Mouse (Mus musculus) cerebellum, adult 18-20 months (tissue): ENCODE results near the gene Blzf1.

Experiments
- DNase-seq, 2 experiments: peaks; one replicate each; pipeline ENCODE4 v3.0.0; 2021

Blzf1 gene

GRCm38 (mm10) chr1:164292040-164292439, 15.2 kb downstream of the Blzf1 start:
- DNase-seq, result no peak

DNA sequence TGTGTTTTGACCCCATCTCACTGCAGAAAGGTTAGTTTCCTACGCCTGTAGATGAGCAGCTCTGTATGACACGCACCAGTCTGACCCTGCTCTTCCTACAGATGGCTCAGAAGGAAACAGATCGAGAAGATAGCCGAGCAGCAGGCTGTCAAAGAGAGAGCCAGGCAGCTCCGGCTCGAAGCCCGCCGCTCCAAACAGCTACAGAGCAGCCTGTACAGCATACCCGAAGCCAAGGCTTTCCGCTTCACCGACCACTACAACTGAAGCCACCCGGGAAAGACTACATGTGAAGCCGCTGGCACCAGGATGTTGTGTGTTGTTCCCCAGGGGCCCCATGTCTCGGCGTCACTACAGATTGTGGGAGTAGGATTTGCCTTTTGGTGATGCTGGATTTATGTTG, 19.9 kb downstream of the Blzf1 start:
- DNase-seq, result peak; percentile 73 to 77

- DNase-seq, result no peak
Measured at GRCm38 (mm10) chr1:164284007-164284406, 23.3 kb downstream of the Blzf1 start.

GRCm38 (mm10) chr1:164279332-164279731, 28.0 kb downstream of the Blzf1 start:
- DNase-seq, result no peak

DNA sequence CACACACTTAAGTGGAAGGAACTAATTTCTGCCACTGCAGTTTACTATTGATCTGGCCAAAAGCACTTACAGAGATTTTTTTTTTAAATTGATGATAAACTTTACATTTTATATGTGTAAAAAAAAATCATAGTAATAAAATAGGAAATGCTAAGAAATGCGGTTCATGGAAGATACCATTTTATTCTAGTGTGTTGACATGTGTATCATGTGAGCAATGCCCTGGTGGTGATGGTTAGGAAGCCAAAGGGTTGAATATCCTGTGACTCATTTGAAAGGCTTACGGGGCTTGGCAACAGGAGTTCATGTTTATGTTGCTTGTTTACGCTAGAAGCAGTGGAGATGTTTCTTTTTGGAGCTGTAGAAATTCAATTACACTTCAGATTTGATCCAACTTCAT, 30.7 kb downstream of the Blzf1 start:
- DNase-seq, result no peak

DNA sequence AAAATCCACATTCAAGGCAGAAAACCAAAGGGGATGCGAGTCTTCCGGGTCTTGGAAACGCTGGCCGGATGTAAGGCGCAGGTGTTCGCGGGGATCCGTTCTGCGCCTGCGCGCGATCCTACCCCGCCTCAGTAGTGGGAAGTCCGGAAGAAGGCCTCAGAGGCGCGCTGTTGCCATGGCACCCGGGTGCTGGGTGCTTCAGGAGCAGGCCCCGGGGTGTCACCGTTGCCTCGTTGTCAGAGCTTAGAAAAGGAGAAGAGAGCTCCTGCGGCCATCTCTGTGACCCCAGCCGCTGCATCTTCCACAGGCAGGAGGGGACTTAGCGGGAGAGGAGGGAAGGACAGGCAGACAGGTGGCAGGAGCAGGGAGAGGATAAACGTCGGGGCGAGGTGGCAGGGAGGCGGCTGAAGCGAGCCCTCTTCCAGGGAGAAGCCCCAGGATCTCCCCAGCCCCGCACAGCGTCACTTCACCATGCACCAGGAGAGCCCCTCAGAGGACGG, 31.8 kb downstream of the Blzf1 start, which contains the start of gene Ccdc181:
TSS of gene Ccdc181 (plus strand) at position 131 of the 500 bp plus-strand sequence.
- peak; percentile 94 to 96 for DNase-seq

DNA sequence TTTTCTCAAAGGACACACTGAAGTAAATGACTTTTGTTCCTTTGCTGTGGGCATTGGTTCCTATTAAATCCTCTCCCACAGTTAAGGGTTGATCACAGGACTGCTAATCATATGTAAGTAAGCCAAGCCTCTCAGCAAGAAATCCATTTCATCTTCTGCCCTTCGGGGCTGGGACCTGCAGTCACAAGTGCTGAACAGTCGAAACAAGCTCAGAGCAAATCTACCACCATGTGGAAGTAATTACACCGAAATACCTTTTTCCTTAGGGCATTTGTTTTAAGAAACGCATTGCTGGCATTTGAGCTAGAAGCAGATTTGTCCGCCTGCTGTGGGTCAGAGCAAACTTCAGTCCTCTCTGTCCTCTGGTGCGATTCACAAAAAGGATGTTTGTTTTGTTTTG, 33.6 kb downstream of the Blzf1 start:
- no peak for DNase-seq

DNA sequence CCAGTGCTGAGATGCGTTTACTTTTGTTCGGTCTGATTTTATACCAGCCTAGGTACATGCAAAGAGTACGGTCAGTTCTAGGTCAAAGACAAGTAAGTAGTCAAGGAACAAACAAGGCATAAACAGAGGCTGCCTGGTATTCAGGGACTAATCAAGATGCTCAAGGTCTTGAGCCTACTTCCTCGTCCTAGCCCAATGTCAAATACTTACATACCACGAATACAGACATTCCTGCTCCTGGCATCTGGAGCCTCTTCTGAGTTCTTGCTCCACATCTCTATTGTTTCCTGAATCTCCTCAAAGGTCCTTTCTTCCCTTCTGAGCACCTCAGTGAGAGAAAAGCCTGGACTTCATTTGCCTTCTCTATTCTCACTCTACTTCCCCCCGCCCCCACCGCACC, 36.3 kb downstream of the Blzf1 start:
- DNase-seq, result no peak

- no peak for DNase-seq
Measured at GRCm38 (mm10) chr1:164261553-164261952, 45.7 kb downstream of the Blzf1 start.

GRCm38 (mm10) chr1:164260171-164261028, 46.9 kb downstream of the Blzf1 start:
- no peak for DNase-seq

DNA sequence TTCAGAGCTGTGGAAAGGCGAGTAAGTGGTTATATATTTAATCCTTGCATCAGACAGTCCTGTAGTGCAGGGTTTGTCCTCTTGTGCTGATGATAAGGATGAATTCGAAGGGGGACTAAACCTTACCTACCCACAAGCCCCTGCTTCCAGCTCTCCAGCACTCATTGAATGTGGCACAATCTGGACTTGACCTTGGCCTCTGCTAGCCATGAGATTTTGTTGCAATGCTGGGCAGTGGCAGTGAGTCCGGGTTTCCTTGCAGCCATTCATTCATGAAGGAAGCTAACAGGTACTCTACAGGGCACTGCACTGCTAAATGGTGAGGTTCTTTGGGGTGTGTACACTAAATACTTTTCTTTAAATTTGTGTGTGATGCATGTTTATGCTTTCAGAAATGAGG, 52.5 kb downstream of the Blzf1 start:
- no peak for DNase-seq

DNA sequence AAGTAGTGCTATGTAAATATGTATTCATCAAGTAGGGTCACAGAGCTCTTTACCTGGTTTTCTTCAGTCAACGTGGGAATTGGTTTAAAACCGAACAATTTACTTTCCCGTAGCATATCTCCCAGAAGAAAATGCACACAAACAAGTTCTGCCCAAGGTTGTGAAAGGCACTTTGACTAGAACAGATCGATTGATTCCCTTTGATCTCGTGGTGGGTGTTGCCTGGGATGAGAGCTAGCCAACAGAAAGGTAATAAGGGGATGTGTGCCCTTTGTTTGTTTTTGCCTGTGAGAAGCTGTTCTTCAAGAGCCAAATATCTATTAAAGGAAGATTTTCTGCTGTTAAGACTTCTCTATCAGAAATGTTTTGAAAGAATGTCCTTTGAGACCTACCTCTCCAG, 54.7 kb downstream of the Blzf1 start:
- DNase-seq, result no peak

- no peak for DNase-seq
Measured at GRCm38 (mm10) chr1:164251438-164251837, 55.9 kb downstream of the Blzf1 start.

DNA sequence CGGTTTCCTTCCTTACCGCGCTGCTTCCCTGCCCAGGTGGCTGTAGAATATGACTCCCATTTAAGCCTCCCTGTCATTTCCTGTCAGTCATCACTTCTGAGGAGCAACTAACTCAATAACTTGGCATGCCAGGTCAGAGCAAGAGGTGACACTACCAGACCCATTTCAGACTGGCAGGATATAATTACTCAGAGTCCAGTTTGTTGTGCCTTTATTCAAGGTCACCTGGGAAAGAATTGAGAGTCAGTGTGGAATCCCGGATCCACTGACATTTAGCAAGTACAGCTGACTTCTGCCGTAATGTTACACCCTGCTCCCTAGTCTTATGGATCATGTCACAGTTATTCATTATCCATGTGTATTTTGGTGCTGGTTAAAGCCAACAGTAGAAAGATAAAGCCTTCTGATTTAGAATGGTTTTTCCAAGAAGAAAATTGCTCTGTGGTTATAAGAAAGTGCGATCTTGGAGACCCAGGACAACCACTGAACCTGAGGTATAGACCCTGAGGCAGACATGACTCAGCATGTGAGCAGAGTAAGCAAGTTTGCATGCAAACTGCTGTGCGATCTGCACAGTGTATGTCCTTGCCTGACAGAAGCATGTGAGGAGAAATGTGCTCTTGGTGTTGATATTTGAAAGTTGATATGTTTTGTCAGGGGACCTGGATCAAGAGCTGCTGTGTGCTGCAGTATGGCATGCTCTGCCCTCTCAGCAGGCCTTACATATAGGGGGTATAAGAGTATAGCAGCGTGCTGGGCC, 56.7 kb downstream of the Blzf1 start:
- DNase-seq, result no peak

GRCm38 (mm10) chr1:164249332-164249711, 58.0 kb downstream of the Blzf1 start:
- no peak for DNase-seq

GRCm38 (mm10) chr1:164248465-164249331, 58.6 kb downstream of the Blzf1 start, which contains the start of gene Slc19a2:
Gene Slc19a2, plus strand, starts transcription at chr1:164249046.
- peak; percentile 98 to 99 for DNase-seq

DNA sequence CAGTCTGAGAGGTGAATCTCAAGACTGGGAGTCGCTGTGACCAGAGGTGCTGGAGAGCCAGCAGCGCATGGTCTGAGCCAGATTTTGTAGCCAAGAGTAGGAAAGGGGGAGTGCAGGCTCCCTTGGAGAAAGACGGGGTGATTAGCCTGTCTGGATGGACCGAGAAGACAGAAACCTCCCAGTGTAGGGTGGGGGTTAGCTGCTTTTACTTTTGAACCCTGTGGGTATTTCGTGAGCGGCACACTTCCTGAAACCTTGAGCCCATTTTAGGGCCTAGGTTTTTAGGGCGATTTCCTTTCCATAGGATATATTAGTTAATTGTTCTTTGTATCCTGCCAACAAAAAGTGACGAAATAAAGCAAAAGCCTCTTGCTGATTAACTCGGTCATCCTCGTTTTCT, 59.3 kb downstream of the Blzf1 start:
- no peak for DNase-seq

- DNase-seq, result no peak
Measured at GRCm38 (mm10) chr1:164247442-164247841, 59.8 kb downstream of the Blzf1 start.

DNA sequence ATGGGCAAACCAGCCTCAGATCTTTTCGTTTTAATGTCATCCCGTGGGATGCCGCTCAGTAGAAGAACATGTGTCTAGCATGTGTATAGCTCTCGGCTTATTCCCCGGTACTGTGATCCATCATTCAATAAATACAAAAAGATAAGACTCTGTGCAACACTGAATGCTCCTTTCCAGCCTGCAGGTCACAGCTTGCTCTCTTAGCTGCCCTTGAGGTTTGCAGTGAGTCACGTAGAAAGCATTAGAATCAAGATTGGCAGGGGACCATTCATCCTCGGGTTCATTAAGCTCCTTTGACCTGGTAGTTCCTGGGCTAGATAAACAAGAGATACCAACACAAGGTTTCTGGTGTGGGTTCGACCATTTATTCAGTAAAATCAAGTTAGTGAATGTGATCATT, 64.5 kb downstream of the Blzf1 start:
- DNase-seq, result no peak

DNA sequence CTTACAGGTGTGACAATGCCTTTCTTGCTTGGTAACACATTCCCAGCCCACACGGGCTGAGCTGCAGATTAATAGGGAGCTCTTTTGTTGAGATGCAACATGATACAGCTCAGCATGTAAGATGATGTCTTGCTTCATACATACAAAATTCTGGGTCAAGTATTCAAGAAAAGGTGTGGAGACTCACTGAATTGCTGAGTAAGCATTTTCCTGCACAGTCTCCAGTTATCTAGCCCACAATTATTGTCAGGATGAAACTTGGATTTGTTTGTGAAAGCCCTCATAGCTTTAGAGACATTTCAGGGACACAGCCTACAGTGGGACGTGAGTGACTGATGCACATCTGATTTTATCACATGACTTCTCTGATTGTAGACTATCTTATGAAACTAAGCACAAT, 65.8 kb downstream of the Blzf1 start:
- DNase-seq, result no peak
